Mouse (Mus musculus): ENCODE results near the gene Ucp3. TPM values are rescaled to one million over a fixed set of nuclear protein-coding genes. Genes with fewer than 3 reads are reported as not detected.

Gene Ucp3
- total RNA-seq, 4 experiments from 2014 or later: 88.7 to 109 (median 102) TPM

Other genes with a start within 250 kb of the Ucp3 start
- gene Pgm2l1, start 245.6 kb upstream of the Ucp3 start, total RNA-seq (2022): 10 to 100 TPM; 22.7 to 24.6 (median 24.0) TPM
- under 1 TPM in 1 of 4 experiments, not detected in 3; 0.12 TPM for gene P4ha3, start 187.5 kb upstream of the Ucp3 start, total RNA-seq (2022)
- gene C2cd3, start 100.8 kb upstream of the Ucp3 start, total RNA-seq (2022): 1 to 10 TPM; 5.2 to 5.8 (median 5.5) TPM
- gene Ppme1, start 100.7 kb upstream of the Ucp3 start, total RNA-seq (2022): 10 to 100 TPM; 20.4 to 30.2 (median 24.2) TPM
- gene Ucp2, start 20.3 kb downstream of the Ucp3 start, total RNA-seq (2022): 10 to 100 TPM in 2 of 4 experiments, 1 to 10 TPM in 2; 6.3 to 15.0 (median 12.0) TPM
- under 1 TPM in 1 of 4 experiments, not detected in 3; 0.13 TPM for gene Dnajb13, start 42.0 kb downstream of the Ucp3 start, total RNA-seq (2022)
- gene Coa4, start 64.1 kb downstream of the Ucp3 start, total RNA-seq (2022): 10 to 100 TPM in 2 of 4 experiments, 1 to 10 TPM in 2; 8.3 to 10.7 (median 9.7) TPM
- gene Rab6a, start 134.4 kb downstream of the Ucp3 start, total RNA-seq (2022): 10 to 100 TPM; 64.9 to 73.3 (median 68.4) TPM
- gene Mrpl48, start 135.3 kb downstream of the Ucp3 start, total RNA-seq (2022): 10 to 100 TPM; 53.5 to 64.5 (median 58.5) TPM
- gene Plekhb1, start 189.4 kb downstream of the Ucp3 start, total RNA-seq (2022): 100 to 1,000 TPM in 2 of 4 experiments, 10 to 100 TPM in 2; 85.9 to 102 (median 98.0) TPM
- 10 to 100 TPM; 39.0 to 44.3 (median 40.7) TPM for gene Fam168a, start 233.6 kb downstream of the Ucp3 start, total RNA-seq (2022)

All from gastrocnemius, adult 8-10 months (tissue).